Mouse (Mus musculus) thymus, adult 2 months (tissue): ENCODE results near the gene Gnai2.

ENCODE experiments used
- CTCF ChIP-seq: fragments of 200-500 bp; IDR thresholded peaks from 2 replicates; pipeline ENCODE4 v1.5.1; 2012; ENCODE audit warnings: mild to moderate bottlenecking, control low read depth, low read length, moderate library complexity, borderline replicate concordance; ENCODE audit not compliant: control insufficient read depth, poor library complexity, insufficient read depth; ENCODE audit errors: extremely low read depth
- POLR2A ChIP-seq: fragments of 200-500 bp; IDR thresholded peaks from 2 replicates; pipeline ENCODE4 v1.6.1; 2012; ENCODE audit warnings: mild to moderate bottlenecking, low read length, control low read depth, moderate library complexity; ENCODE audit not compliant: control insufficient read depth, poor library complexity, insufficient read depth; ENCODE audit errors: extremely low read depth

DNA sequence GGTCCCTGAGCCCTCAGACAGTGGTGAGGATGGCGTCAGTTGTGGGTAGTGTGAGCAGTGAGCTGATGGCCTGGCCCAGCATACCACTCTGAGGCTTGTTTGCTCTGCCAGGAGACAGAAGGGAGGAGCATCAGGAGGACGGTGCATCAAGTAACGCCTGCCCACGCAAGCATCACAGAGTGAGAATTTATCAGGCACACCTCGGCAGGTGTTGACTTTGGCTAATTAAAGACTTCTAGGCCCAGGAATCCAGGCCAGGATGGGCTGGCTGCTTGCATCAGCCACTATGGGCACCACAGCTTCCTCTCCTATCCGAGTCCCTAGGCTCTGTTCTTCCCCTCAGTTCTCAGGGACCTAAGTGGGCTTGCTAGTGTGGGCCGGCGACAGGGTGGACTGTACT, 27.2 kb upstream of the Gnai2 start:
- TF ChIP-seq POLR2A, result no peak
- no peak for TF ChIP-seq CTCF
